Mouse (Mus musculus): ENCODE measurements around the gene Trim72. TPM values are rescaled to one million over a fixed set of nuclear protein-coding genes. Genes with fewer than 3 reads are reported as not detected.
"Not testable (repeated sequence)": the region's sequence is repeated elsewhere in the genome, so short reads cannot be mapped to it uniquely, and the experiment has no call there.

The Trim72 gene
- total and polyA plus RNA-seq, 2 experiments from 2014 or later, result 2.3 to 52.7 TPM

DNA sequence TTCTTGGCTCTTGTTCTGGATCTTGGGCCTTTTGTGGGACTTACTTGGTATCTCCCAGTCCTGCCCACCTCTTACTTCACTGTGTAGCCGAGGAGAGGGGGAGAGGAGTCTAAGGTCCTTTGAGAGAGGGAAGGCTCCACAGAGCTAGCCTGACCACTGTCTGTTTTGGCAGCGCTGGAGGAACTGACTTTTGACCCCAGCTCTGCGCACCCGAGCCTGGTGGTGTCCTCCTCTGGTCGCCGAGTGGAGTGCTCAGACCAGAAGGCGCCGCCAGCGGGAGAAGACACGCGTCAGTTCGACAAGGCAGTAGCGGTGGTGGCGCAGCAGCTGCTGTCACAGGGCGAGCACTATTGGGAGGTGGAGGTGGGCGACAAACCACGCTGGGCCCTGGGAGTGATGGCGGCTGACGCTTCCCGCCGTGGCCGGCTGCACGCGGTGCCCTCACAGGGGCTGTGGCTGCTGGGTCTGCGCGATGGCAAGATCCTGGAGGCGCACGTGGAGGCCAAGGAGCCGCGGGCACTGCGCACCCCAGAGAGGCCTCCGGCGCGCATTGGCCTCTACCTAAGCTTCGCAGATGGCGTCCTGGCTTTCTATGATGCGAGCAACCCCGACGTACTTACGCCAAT, 6.1 kb downstream of the Trim72 start:
- H3K9ac ChIP-seq (replicated peaks; ENCODE audit: low read depth, low read length), result no peak overlapping the region
- TF ChIP-seq EP300 (IDR thresholded peaks at IDR 0.05; ENCODE audit: low read depth) (no peak), CTCF (IDR thresholded peaks at IDR 0.05; ENCODE audit: low read depth) (no peak)
- DNase-seq (ENCODE audit: low spot score) (no peak), ATAC-seq (ENCODE audit: insufficient read depth, low read depth) (no peak)
- no peaks in the 10 kb centered on the region for H3K36me3 ChIP-seq (replicated peaks; ENCODE audit: control insufficient read depth, insufficient read depth, low read length)
- whole genome bisulfite sequencing, result 43% methylated on average over 40 of the region's 40 CpGs
- no peaks in the 10 kb centered on the region; the same call in 1 of the 2 replicates for H3K4me1 ChIP-seq (ENCODE audit: control insufficient read depth, insufficient read depth)
- H3K9me3 ChIP-seq (replicated peaks; ENCODE audit: control insufficient read depth, low read length), result no peaks in the 10 kb centered on the region
- H3K27me3 ChIP-seq (ENCODE audit: control insufficient read depth, insufficient read depth, low read length), result 0 out of 2 replicates have a peak, but pooled peaks cover 6% of the 10 kb centered on the region
- no peak overlapping the region for H3K4me3 ChIP-seq (ENCODE audit: low read depth, low read length)
- no peak overlapping the region for H3K4me2 ChIP-seq (ENCODE audit: low read depth, low read length)
- H3K27ac ChIP-seq (ENCODE audit: low read depth), result no peak overlapping the region

- no peak overlapping the region for H3K4me3 ChIP-seq (ENCODE audit: low read depth, low read length)
- H3K4me1 ChIP-seq (ENCODE audit: control insufficient read depth, insufficient read depth), result no peaks in the 10 kb centered on the region
- H3K9me3 ChIP-seq (replicated peaks; ENCODE audit: control insufficient read depth, low read length), result no peaks in the 10 kb centered on the region
- H3K36me3 ChIP-seq (replicated peaks; ENCODE audit: control insufficient read depth, insufficient read depth, low read length), result no peaks in the 10 kb centered on the region
- ATAC-seq (ENCODE audit: insufficient read depth, low read depth) (no peak), DNase-seq (ENCODE audit: low spot score) (no peak)
- H3K4me2 ChIP-seq (ENCODE audit: low read depth, low read length), result no peak overlapping the region
- TF ChIP-seq CTCF (IDR thresholded peaks at IDR 0.05; ENCODE audit: low read depth) (no peak), EP300 (IDR thresholded peaks at IDR 0.05; ENCODE audit: low read depth) (no peak)
- H3K27ac ChIP-seq (ENCODE audit: low read depth), result peak overlapping the region; percentile 2; the same call in 1 of the 2 replicates
- WGBS, result 76% methylated on average over 13 of the region's 13 CpGs
- 0 out of 2 replicates have a peak, but pooled peaks cover 6% of the 10 kb centered on the region for H3K27me3 ChIP-seq (ENCODE audit: control insufficient read depth, insufficient read depth, low read length)
- no peak overlapping the region for H3K9ac ChIP-seq (replicated peaks; ENCODE audit: low read depth, low read length)
Measured at GRCm38 (mm10) chr7:128012136-128012780, 8.5 kb downstream of the Trim72 start.

GRCm38 (mm10) chr7:128013116-128013515, 9.4 kb downstream of the Trim72 start:
- H3K4me2 ChIP-seq (ENCODE audit: low read depth, low read length), result no peak overlapping the region
- DNase-seq (ENCODE audit: low spot score), result no peak
- 86% methylated on average over 13 of the region's 13 CpGs for WGBS

DNA sequence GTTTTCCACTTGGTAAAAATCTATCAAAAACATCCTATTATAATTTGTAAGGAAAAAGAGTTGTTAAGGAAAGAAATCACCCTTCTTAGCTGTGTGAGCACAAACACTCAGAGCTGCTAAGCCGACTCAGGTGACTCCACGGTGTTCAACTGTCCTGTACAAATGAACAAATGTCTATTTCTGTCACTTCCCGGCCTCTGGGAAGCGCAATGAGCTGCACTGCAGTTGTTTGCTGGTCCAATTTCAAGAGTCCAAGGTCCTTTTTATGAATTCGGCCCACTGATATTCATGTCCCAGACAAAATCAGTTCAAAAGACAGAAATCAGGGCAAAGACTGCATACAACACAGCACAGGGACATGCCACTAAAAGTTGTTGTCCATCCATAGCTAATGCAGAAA, 12.4 kb downstream of the Trim72 start:
- H3K4me2 ChIP-seq (ENCODE audit: low read depth, low read length); ATAC-seq (ENCODE audit: insufficient read depth, low read depth); H3K27me3 ChIP-seq (ENCODE audit: control insufficient read depth, insufficient read depth, low read length); DNase-seq (ENCODE audit: low spot score); H3K27ac ChIP-seq (ENCODE audit: low read depth); H3K9me3 ChIP-seq (replicated peaks; ENCODE audit: control insufficient read depth, low read length); H3K4me1 ChIP-seq (ENCODE audit: control insufficient read depth, insufficient read depth); H3K4me3 ChIP-seq (ENCODE audit: low read depth, low read length); H3K36me3 ChIP-seq (replicated peaks; ENCODE audit: control insufficient read depth, insufficient read depth, low read length); H3K9ac ChIP-seq (replicated peaks; ENCODE audit: low read depth, low read length): not testable (repeated sequence)
- 50% methylated on average over 5 of the region's 5 CpGs for WGBS

More at GRCm38 (mm10) chr7:128013116-128013515, 9.4 kb downstream of the Trim72 start:
- ATAC-seq (ENCODE audit: insufficient read depth, low read depth), result no peak
- Histone ChIP-seq H3K9me3 (replicated peaks; ENCODE audit: control insufficient read depth, low read length) (no peaks in the 10 kb centered on the region), H3K27me3 (ENCODE audit: control insufficient read depth, insufficient read depth, low read length) (0 out of 2 replicates have a peak, but pooled peaks cover 6% of the 10 kb centered on the region), H3K4me3 (ENCODE audit: low read depth, low read length) (no peak overlapping the region), H3K27ac (ENCODE audit: low read depth) (no peak overlapping the region), H3K9ac (replicated peaks; ENCODE audit: low read depth, low read length) (no peak overlapping the region), H3K4me1 (ENCODE audit: control insufficient read depth, insufficient read depth) (no peaks in the 10 kb centered on the region), H3K36me3 (replicated peaks; ENCODE audit: control insufficient read depth, insufficient read depth, low read length) (no peaks in the 10 kb centered on the region)
- TF ChIP-seq EP300 (IDR thresholded peaks at IDR 0.05; ENCODE audit: low read depth), result no peak
- no peak for TF ChIP-seq CTCF (IDR thresholded peaks at IDR 0.05; ENCODE audit: low read depth)

DNA sequence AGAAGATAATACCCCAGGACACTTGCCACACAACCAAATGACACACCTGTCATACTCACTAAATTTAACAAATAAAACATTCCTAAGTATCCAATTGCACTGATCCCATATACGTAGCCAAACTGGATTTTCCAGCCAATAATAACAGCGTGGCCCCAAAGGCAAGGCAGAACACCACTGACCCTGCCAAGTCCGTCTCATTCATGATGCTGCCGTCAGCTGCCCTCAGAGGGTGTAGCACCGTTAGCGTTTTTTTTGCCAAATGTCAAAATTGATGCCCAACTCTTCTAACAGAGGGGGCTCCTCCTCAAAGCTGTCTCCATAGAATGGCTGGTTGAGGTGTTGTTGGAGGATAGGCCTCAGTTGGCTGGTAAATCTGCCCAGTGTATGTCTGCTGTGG, 12.9 kb downstream of the Trim72 start:
- 82% methylated on average over 6 of the region's 6 CpGs for WGBS
- no peaks in the 10 kb centered on the region for H3K27me3 ChIP-seq (ENCODE audit: control insufficient read depth, insufficient read depth, low read length)
- no peaks in the 10 kb centered on the region for H3K36me3 ChIP-seq (replicated peaks; ENCODE audit: control insufficient read depth, insufficient read depth, low read length)
- H3K27ac ChIP-seq (ENCODE audit: low read depth), result no peak overlapping the region
- TF ChIP-seq EP300 (IDR thresholded peaks at IDR 0.05; ENCODE audit: low read depth) (no peak), CTCF (IDR thresholded peaks at IDR 0.05; ENCODE audit: low read depth) (no peak)
- no peaks in the 10 kb centered on the region for H3K9me3 ChIP-seq (replicated peaks; ENCODE audit: control insufficient read depth, low read length)
- no peaks in the 10 kb centered on the region for H3K4me1 ChIP-seq (ENCODE audit: control insufficient read depth, insufficient read depth)
- DNase-seq (ENCODE audit: low spot score), result no peak
- ATAC-seq (ENCODE audit: insufficient read depth, low read depth), result no peak
- H3K9ac ChIP-seq (replicated peaks; ENCODE audit: low read depth, low read length), result no peak overlapping the region
- H3K4me2 ChIP-seq (ENCODE audit: low read depth, low read length), result no peak overlapping the region
- H3K4me3 ChIP-seq (ENCODE audit: low read depth, low read length), result no peak overlapping the region
